Mouse (Mus musculus): ENCODE data around the gene Nanos3.

Nanos3 gene

GRCm38 (mm10) chr8:84183261-84184084, 1.5 kb downstream of the Nanos3 start:
- no peak for DNase-seq (ENCODE audit: low spot score)

GRCm38 (mm10) chr8:84182833-84183232, 2.2 kb downstream of the Nanos3 start:
- DNase-seq (ENCODE audit: low spot score): no peak

GRCm38 (mm10) chr8:84180530-84181190, 4.4 kb downstream of the Nanos3 start:
- peak; percentile 77 for DNase-seq (ENCODE audit: low spot score)

GRCm38 (mm10) chr8:84179946-84180345, 5.1 kb downstream of the Nanos3 start:
- no peak for DNase-seq (ENCODE audit: low spot score)

GRCm38 (mm10) chr8:84178592-84178991, 6.4 kb downstream of the Nanos3 start:
- DNase-seq (ENCODE audit: low spot score): no peak

- no peak for DNase-seq (ENCODE audit: low spot score)
Observed at GRCm38 (mm10) chr8:84177405-84177804, 7.6 kb downstream of the Nanos3 start.

GRCm38 (mm10) chr8:84176560-84176959, 8.5 kb downstream of the Nanos3 start:
- no peak for DNase-seq (ENCODE audit: low spot score)

- no peak for DNase-seq (ENCODE audit: low spot score)
Observed at GRCm38 (mm10) chr8:84173861-84174260, 11.2 kb downstream of the Nanos3 start.

- no peak for DNase-seq (ENCODE audit: low spot score)
Observed at GRCm38 (mm10) chr8:84170096-84170495, 14.9 kb downstream of the Nanos3 start.

GRCm38 (mm10) chr8:84167696-84168095, 17.3 kb downstream of the Nanos3 start:
- DNase-seq (ENCODE audit: low spot score): no peak

GRCm38 (mm10) chr8:84157620-84158019, 27.4 kb downstream of the Nanos3 start:
- DNase-seq (ENCODE audit: low spot score): no peak

- DNase-seq (ENCODE audit: low spot score): no peak
Observed at GRCm38 (mm10) chr8:84149181-84149580, 35.8 kb downstream of the Nanos3 start.

GRCm38 (mm10) chr8:84148531-84148850, 36.5 kb downstream of the Nanos3 start:
- no peak for DNase-seq (ENCODE audit: low spot score)

- DNase-seq (ENCODE audit: low spot score): peak; percentile 94
Observed at GRCm38 (mm10) chr8:84147769-84148530, 37.1 kb downstream of the Nanos3 start, which contains the start of the genes Cc2d1a and 4930432K21Rik. TSS of gene Cc2d1a (minus strand) at chr8:84147936. TSS of gene 4930432K21Rik (plus strand) at chr8:84148025.

GRCm38 (mm10) chr8:84147324-84147766, 37.7 kb downstream of the Nanos3 start:
- DNase-seq (ENCODE audit: low spot score): no peak

GRCm38 (mm10) chr8:84144636-84145245, 40.3 kb downstream of the Nanos3 start:
- no peak for DNase-seq (ENCODE audit: low spot score)

GRCm38 (mm10) chr8:84140838-84141237, 44.2 kb downstream of the Nanos3 start:
- no peak for DNase-seq (ENCODE audit: low spot score)

GRCm38 (mm10) chr8:84137848-84138247, 47.2 kb downstream of the Nanos3 start:
- no peak for DNase-seq (ENCODE audit: low spot score)

GRCm38 (mm10) chr8:84132225-84132624, 52.8 kb downstream of the Nanos3 start:
- no peak for DNase-seq (ENCODE audit: low spot score)

- DNase-seq (ENCODE audit: low spot score): no peak
Observed at GRCm38 (mm10) chr8:84130806-84131205, 54.2 kb downstream of the Nanos3 start.

- DNase-seq (ENCODE audit: low spot score): no peak
Observed at GRCm38 (mm10) chr8:84128277-84128676, 56.7 kb downstream of the Nanos3 start.
